Mouse (Mus musculus) T-helper 2 cell (primary cell): ENCODE measurements around the gene Ccdc171.
"Not testable (repeated sequence)": the region's sequence is repeated elsewhere in the genome, so short reads cannot be mapped to it uniquely, and the experiment has no call there.

Source experiments
- in situ Hi-C: fragments of 300-600 bp; cut with MboI, MseI; formaldehyde crosslinking; loops from one replicate; pipeline ENCODE4 v1.15.1; 2025; ENCODE audit warnings: high pct_unique_total_duplicates

Gene Ccdc171

GRCm38 (mm10) chr4:83524843-83525689 lies at the start of gene Ccdc171:
TSS of gene Ccdc171 (plus strand) at chr4:83525545.
- in situ Hi-C loops = no loop called here

GRCm38 (mm10) chr4:83485250-83485649 lies 40.1 kb upstream of the Ccdc171 start:
- in situ Hi-C loops = no loop called here

GRCm38 (mm10) chr4:83485735-83486116 lies 39.6 kb upstream of the Ccdc171 start:
- in situ Hi-C loops = no loop called here

GRCm38 (mm10) chr4:83486117-83486901 lies 39.0 kb upstream of the Ccdc171 start, which contains the start of gene Psip1:
TSS of gene Psip1 (minus strand) at chr4:83486459.
- in situ Hi-C loops = no loop called here

- in situ Hi-C loops = no loop called here
These were observed 36.2 kb upstream of the Ccdc171 start for GRCm38 (mm10) chr4:83489121-83489520.

- in situ Hi-C loops = no loop called here
These were observed 32.2 kb upstream of the Ccdc171 start for GRCm38 (mm10) chr4:83493112-83493511.

GRCm38 (mm10) chr4:83497013-83497412 lies 28.3 kb upstream of the Ccdc171 start:
- in situ Hi-C loops = not testable (repeated sequence)

- in situ Hi-C loops = no loop called here
These were observed 24.9 kb upstream of the Ccdc171 start for GRCm38 (mm10) chr4:83500154-83501036.

- in situ Hi-C loops = no loop called here
These were observed 24.3 kb upstream of the Ccdc171 start for GRCm38 (mm10) chr4:83501037-83501430.

- in situ Hi-C loops = no loop called here
These were observed 15.7 kb upstream of the Ccdc171 start for GRCm38 (mm10) chr4:83509600-83509999.

GRCm38 (mm10) chr4:83511083-83511482 lies 14.3 kb upstream of the Ccdc171 start:
- in situ Hi-C loops = no loop called here

- in situ Hi-C loops = no loop called here
These were observed 13.1 kb upstream of the Ccdc171 start for GRCm38 (mm10) chr4:83512217-83512616.

- in situ Hi-C loops = no loop called here
These were observed 12.7 kb upstream of the Ccdc171 start for GRCm38 (mm10) chr4:83512644-83513043.

GRCm38 (mm10) chr4:83514183-83514582 lies 11.2 kb upstream of the Ccdc171 start:
- in situ Hi-C loops = no loop called here

GRCm38 (mm10) chr4:83514976-83515669 lies 10.2 kb upstream of the Ccdc171 start:
- in situ Hi-C loops = loop anchor here (5.0 kb wide), 1 partner anchor 38 kb away; no protein-coding TSS in a partner anchor

GRCm38 (mm10) chr4:83516144-83516543 lies 9.2 kb upstream of the Ccdc171 start:
- in situ Hi-C loops = loop anchor here (5.0 kb wide), 1 partner anchor 39 kb away; no protein-coding TSS in a partner anchor

GRCm38 (mm10) chr4:83519148-83519547 lies 6.2 kb upstream of the Ccdc171 start:
- in situ Hi-C loops = loop anchor here (5.0 kb wide), 1 partner anchor 42 kb away; no protein-coding TSS in a partner anchor

GRCm38 (mm10) chr4:83519807-83520206 lies 5.5 kb upstream of the Ccdc171 start:
- in situ Hi-C loops = loop anchor here (5.0 kb wide), 1 partner anchor 43 kb away; no protein-coding TSS in a partner anchor

- in situ Hi-C loops = no loop called here
These were observed 5.0 kb upstream of the Ccdc171 start for GRCm38 (mm10) chr4:83520308-83520707.

GRCm38 (mm10) chr4:83522066-83522465 lies 3.3 kb upstream of the Ccdc171 start:
- in situ Hi-C loops = no loop called here

- in situ Hi-C loops = no loop called here
These were observed 896 bp upstream of the Ccdc171 start for GRCm38 (mm10) chr4:83524456-83524842.
